Mouse (Mus musculus) forebrain, embryonic 11.5 days (tissue): Measurements from ENCODE around the gene Zfp518b. TPM values are rescaled to one million over a fixed set of nuclear protein-coding genes. Genes with fewer than 3 reads are reported as not detected.

ENCODE experiments used
- ATAC-seq: fragments of 200-750 bp; cut with Nextera tagmentation; replicated peaks from 2 replicates; pipeline ENCODE4 v1.8.0; 2017; ENCODE audit warnings: moderate TSS enrichment; ENCODE audit not compliant: low FRiP score
- DNase-seq: peaks from one replicate; pipeline ENCODE4 v3.0.0-alpha.2; 2017; ENCODE audit warnings: low spot score
- H3K27ac ChIP-seq: fragments of 300-500 bp; sonication (generic); 2 replicates; pipeline ENCODE4 v1.5.1; 2014; ENCODE audit warnings: low read depth, low read length
- H3K27me3 ChIP-seq: fragments of 300-500 bp; sonication (generic); 2 replicates; pipeline ENCODE4 v1.6.1; 2014; ENCODE audit warnings: mild to moderate bottlenecking, low read length, mixed read lengths; ENCODE audit not compliant: control insufficient read depth, insufficient read depth
- H3K36me3 ChIP-seq: fragments of 300-500 bp; sonication (generic); 2 replicates; pipeline ENCODE4 v1.6.1; 2014; ENCODE audit warnings: mild to moderate bottlenecking, low read length, moderate library complexity, mixed read lengths; ENCODE audit not compliant: control insufficient read depth, insufficient read depth
- H3K4me1 ChIP-seq: fragments of 300-500 bp; sonication (generic); replicated peaks from 2 replicates; pipeline ENCODE4 v1.6.1; 2014; ENCODE audit warnings: low read length, mixed read lengths; ENCODE audit not compliant: control insufficient read depth, insufficient read depth
- H3K4me2 ChIP-seq: fragments of 300-500 bp; sonication (generic); 2 replicates; pipeline ENCODE4 v1.6.1; 2014; ENCODE audit warnings: low read depth, mild to moderate bottlenecking, low read length, moderate library complexity, mixed read lengths; ENCODE audit not compliant: severe bottlenecking
- H3K4me3 ChIP-seq: fragments of 300-500 bp; sonication (generic); 2 replicates; pipeline ENCODE4 v1.5.1; 2014; ENCODE audit warnings: low read depth, low read length
- H3K9ac ChIP-seq: fragments of 300-500 bp; sonication (generic); 2 replicates; pipeline ENCODE4 v1.6.1; 2014; ENCODE audit warnings: low read length
- H3K9me3 ChIP-seq: fragments of 300-500 bp; sonication (generic); 2 replicates; pipeline ENCODE4 v1.6.1; 2016; ENCODE audit warnings: low read length, mixed read lengths; ENCODE audit not compliant: control insufficient read depth
- WGBS: fragments of 180-500 bp; shearing (Covaris S2); extraction: QIAGEN DNeasy Blood & Tissue Kit; methylation state at CpG from one replicate; pipeline ENCODE4 v1.1.7; 2014; 5-methylcytosine and 5-hydroxymethylcytosine counted together
- polyA plus RNA-seq: library from polyadenylated mRNA; unstranded; fragments of >200 nt; fragmentation: Nextera tagmentation; extraction: Ambion mirVana; gene quantifications from 2 replicates; pipeline ENCODE4 v1.2.1, GENCODE M21; 2014

The Zfp518b gene
- polyA plus RNA-seq, 1 experiment from 2014 or later: 41.4 TPM

DNA sequence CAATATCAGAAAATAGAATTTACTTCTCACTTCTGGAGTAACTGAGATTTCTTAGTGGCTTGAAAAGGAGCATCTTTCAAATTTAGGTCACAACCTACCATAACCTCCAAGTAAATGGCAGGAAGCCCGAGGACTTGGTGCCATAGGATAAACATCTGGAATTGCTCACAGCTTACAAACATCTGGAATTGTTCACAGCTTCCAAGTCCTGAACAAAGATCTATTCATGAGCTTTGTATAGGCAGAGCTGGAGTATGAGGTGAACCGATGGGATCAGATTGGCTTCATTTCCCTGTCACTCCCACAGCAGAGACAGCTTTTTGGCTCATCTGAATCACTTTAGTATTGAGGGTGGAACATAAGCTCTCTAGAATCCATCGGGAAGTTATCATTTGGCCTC is 65.7 kb downstream of the Zfp518b start:
- Histone ChIP-seq H3K9ac (no peak overlapping the region), H3K4me3 (no peak overlapping the region), H3K4me2 (no peak overlapping the region), H3K4me1 (no peaks in the 10 kb centered on the region), H3K27me3 (no peaks in the 10 kb centered on the region), H3K27ac (no peak overlapping the region), H3K9me3 (no peaks in the 10 kb centered on the region), H3K36me3 (no peaks in the 10 kb centered on the region)
- ATAC-seq (no peak), DNase-seq (no peak)
- 57% methylated on average over 3 of the region's 3 CpGs for WGBS

Other genes with a start within 250 kb of the Zfp518b start
- 0.37 TPM in 1 of 2 replicates, not detected in the other for gene Slc2a9, start 181.7 kb downstream of the Zfp518b start, polyA plus RNA-seq
- 157 and 174 TPM in 2 replicates for gene Wdr1, start 121.6 kb downstream of the Zfp518b start, polyA plus RNA-seq
- 0.16 and 0.25 TPM in 2 replicates for gene Clnk, start 192.0 kb upstream of the Zfp518b start, polyA plus RNA-seq